Mouse (Mus musculus): ENCODE data around the gene Col23a1. TPM values are rescaled to one million over a fixed set of nuclear protein-coding genes. Genes with fewer than 3 reads are reported as not detected.

Gene Col23a1
- total and polyA plus RNA-seq, 2 experiments from 2014 or later = 3.5 to 7.2 TPM

GRCm38 (mm10) chr11:51538919-51539758 is 249.4 kb downstream of the Col23a1 start:
- no peaks in the 10 kb centered on the region for H3K36me3 ChIP-seq (replicated peaks; ENCODE audit: control insufficient read depth, insufficient read depth, low read length)
- H3K27me3 ChIP-seq (ENCODE audit: control insufficient read depth, insufficient read depth, low read length) = peaks cover 5% of the 10 kb centered on the region; the same call in 1 of the 2 replicates
- peak; percentile 24; the same call in 1 of the 2 replicates for ATAC-seq (ENCODE audit: insufficient read depth, low read depth)
- no peak overlapping the region for H3K4me3 ChIP-seq (ENCODE audit: low read depth, low read length)
- no peak for DNase-seq (ENCODE audit: low spot score)
- H3K4me1 ChIP-seq (ENCODE audit: control insufficient read depth, insufficient read depth) = no peaks in the 10 kb centered on the region
- TF ChIP-seq CTCF (IDR thresholded peaks at IDR 0.05; ENCODE audit: low read depth) = no peak
- no peak for TF ChIP-seq EP300 (IDR thresholded peaks at IDR 0.05; ENCODE audit: low read depth)
- no peaks in the 10 kb centered on the region for H3K9me3 ChIP-seq (replicated peaks; ENCODE audit: control insufficient read depth, low read length)
- H3K4me2 ChIP-seq (ENCODE audit: low read depth, low read length) = no peak overlapping the region
- WGBS = 55% methylated on average over 13 of the region's 13 CpGs
- H3K9ac ChIP-seq (replicated peaks; ENCODE audit: low read depth, low read length) = no peak overlapping the region
- no peak overlapping the region for H3K27ac ChIP-seq (ENCODE audit: low read depth)

GRCm38 (mm10) chr11:51539759-51540282 is 250.1 kb downstream of the Col23a1 start:
- Histone ChIP-seq H3K36me3 (replicated peaks; ENCODE audit: control insufficient read depth, insufficient read depth, low read length) (no peaks in the 10 kb centered on the region), H3K27ac (ENCODE audit: low read depth) (no peak overlapping the region), H3K4me2 (ENCODE audit: low read depth, low read length) (no peak overlapping the region), H3K9me3 (replicated peaks; ENCODE audit: control insufficient read depth, low read length) (no peaks in the 10 kb centered on the region), H3K9ac (replicated peaks; ENCODE audit: low read depth, low read length) (no peak overlapping the region), H3K4me3 (ENCODE audit: low read depth, low read length) (no peak overlapping the region), H3K4me1 (ENCODE audit: control insufficient read depth, insufficient read depth) (no peaks in the 10 kb centered on the region), H3K27me3 (ENCODE audit: control insufficient read depth, insufficient read depth, low read length) (peaks cover 5% of the 10 kb centered on the region; the same call in 1 of the 2 replicates)
- ATAC-seq (ENCODE audit: insufficient read depth, low read depth) (peak; percentile 94), DNase-seq (ENCODE audit: low spot score) (peak; percentile 94)
- 13% methylated on average over 10 of the region's 10 CpGs for WGBS
- TF ChIP-seq CTCF (IDR thresholded peaks at IDR 0.05; ENCODE audit: low read depth) (peak; percentile 99), EP300 (IDR thresholded peaks at IDR 0.05; ENCODE audit: low read depth) (no peak)

GRCm38 (mm10) chr11:51542424-51542823 is 252.7 kb downstream of the Col23a1 start:
- no peak overlapping the region for H3K9ac ChIP-seq (replicated peaks; ENCODE audit: low read depth, low read length)
- no peaks in the 10 kb centered on the region for H3K9me3 ChIP-seq (replicated peaks; ENCODE audit: control insufficient read depth, low read length)
- no peak for TF ChIP-seq CTCF (IDR thresholded peaks at IDR 0.05; ENCODE audit: low read depth)
- no peaks in the 10 kb centered on the region for H3K27me3 ChIP-seq (ENCODE audit: control insufficient read depth, insufficient read depth, low read length)
- H3K4me3 ChIP-seq (ENCODE audit: low read depth, low read length) = no peak overlapping the region
- DNase-seq (ENCODE audit: low spot score) (no peak), ATAC-seq (ENCODE audit: insufficient read depth, low read depth) (no peak)
- H3K4me1 ChIP-seq (ENCODE audit: control insufficient read depth, insufficient read depth) = no peaks in the 10 kb centered on the region
- WGBS = 63% methylated on average over 9 of the region's 9 CpGs
- H3K27ac ChIP-seq (ENCODE audit: low read depth) = no peak overlapping the region
- H3K36me3 ChIP-seq (replicated peaks; ENCODE audit: control insufficient read depth, insufficient read depth, low read length) = no peaks in the 10 kb centered on the region
- H3K4me2 ChIP-seq (ENCODE audit: low read depth, low read length) = no peak overlapping the region

GRCm38 (mm10) chr11:51543487-51544050 is 253.8 kb downstream of the Col23a1 start:
- no peak for DNase-seq (ENCODE audit: low spot score)
- Histone ChIP-seq H3K27ac (ENCODE audit: low read depth) (no peak overlapping the region), H3K9ac (replicated peaks; ENCODE audit: low read depth, low read length) (no peak overlapping the region), H3K27me3 (ENCODE audit: control insufficient read depth, insufficient read depth, low read length) (no peaks in the 10 kb centered on the region), H3K4me3 (ENCODE audit: low read depth, low read length) (no peak overlapping the region), H3K4me1 (ENCODE audit: control insufficient read depth, insufficient read depth) (no peaks in the 10 kb centered on the region), H3K4me2 (ENCODE audit: low read depth, low read length) (no peak overlapping the region), H3K36me3 (replicated peaks; ENCODE audit: control insufficient read depth, insufficient read depth, low read length) (no peaks in the 10 kb centered on the region), H3K9me3 (replicated peaks; ENCODE audit: control insufficient read depth, low read length) (no peaks in the 10 kb centered on the region)
- no peak for ATAC-seq (ENCODE audit: insufficient read depth, low read depth)
- TF ChIP-seq CTCF (IDR thresholded peaks at IDR 0.05; ENCODE audit: low read depth) (no peak), EP300 (IDR thresholded peaks at IDR 0.05; ENCODE audit: low read depth) (no peak)
- 60% methylated on average over 7 of the region's 7 CpGs for WGBS

GRCm38 (mm10) chr11:51544413-51544812 is 254.7 kb downstream of the Col23a1 start:
- H3K27me3 ChIP-seq (ENCODE audit: control insufficient read depth, insufficient read depth, low read length) = no peaks in the 10 kb centered on the region
- WGBS = 32% methylated on average over 2 of the region's 2 CpGs
- H3K4me1 ChIP-seq (ENCODE audit: control insufficient read depth, insufficient read depth) = no peaks in the 10 kb centered on the region
- ATAC-seq (ENCODE audit: insufficient read depth, low read depth) (no peak), DNase-seq (ENCODE audit: low spot score) (no peak)
- no peak overlapping the region for H3K9ac ChIP-seq (replicated peaks; ENCODE audit: low read depth, low read length)
- H3K9me3 ChIP-seq (replicated peaks; ENCODE audit: control insufficient read depth, low read length) = no peaks in the 10 kb centered on the region
- H3K27ac ChIP-seq (ENCODE audit: low read depth) = no peak overlapping the region
- no peak for TF ChIP-seq CTCF (IDR thresholded peaks at IDR 0.05; ENCODE audit: low read depth)
- no peak for TF ChIP-seq EP300 (IDR thresholded peaks at IDR 0.05; ENCODE audit: low read depth)
- H3K4me3 ChIP-seq (ENCODE audit: low read depth, low read length) = no peak overlapping the region
- no peaks in the 10 kb centered on the region for H3K36me3 ChIP-seq (replicated peaks; ENCODE audit: control insufficient read depth, insufficient read depth, low read length)
- no peak overlapping the region for H3K4me2 ChIP-seq (ENCODE audit: low read depth, low read length)

Data from heart, postnatal 0 days (tissue).